Mouse (Mus musculus) testis, adult 2 months (tissue): ENCODE measurements around the gene Sirt5. TPM values are rescaled to one million over a fixed set of nuclear protein-coding genes. Genes with fewer than 3 reads are reported as not detected.

Experiments
- H3K27ac ChIP-seq: fragments of 200-500 bp; 2 replicates; pipeline ENCODE4 v1.5.1; 2012; ENCODE audit warnings: low read depth, low read length; ENCODE audit not compliant: control insufficient read depth, insufficient read depth
- H3K27me3 ChIP-seq: fragments of 200-500 bp; 2 replicates; pipeline ENCODE4 v1.6.1; 2012; ENCODE audit warnings: mild to moderate bottlenecking, low read length, moderate library complexity; ENCODE audit not compliant: control insufficient read depth, insufficient read depth
- H3K36me3 ChIP-seq: fragments of 200-500 bp; 2 replicates; pipeline ENCODE4 v1.6.1; 2012; ENCODE audit warnings: mild to moderate bottlenecking, low read length; ENCODE audit not compliant: control insufficient read depth, insufficient read depth
- H3K4me1 ChIP-seq: fragments of 200-500 bp; 2 replicates; pipeline ENCODE4 v1.6.1; 2012; ENCODE audit warnings: low read length; ENCODE audit not compliant: control insufficient read depth, insufficient read depth
- H3K4me3 ChIP-seq: fragments of 200-500 bp; 2 replicates; pipeline ENCODE4 v1.5.1; 2012; ENCODE audit warnings: low read depth, mild to moderate bottlenecking, low read length, moderate library complexity, mixed read lengths; ENCODE audit not compliant: control insufficient read depth
- CTCF ChIP-seq: fragments of 200-500 bp; IDR thresholded peaks from 2 replicates; pipeline ENCODE4 v1.5.1; 2012; ENCODE audit warnings: low read depth, mild to moderate bottlenecking, inconsistent platforms, low read length, moderate library complexity; ENCODE audit not compliant: control insufficient read depth, insufficient read depth, insufficient replicate concordance
- POLR2A ChIP-seq: fragments of 200-500 bp; IDR thresholded peaks from 2 replicates; pipeline ENCODE4 v1.6.1; 2012; ENCODE audit warnings: low read depth, mild to moderate bottlenecking, inconsistent platforms, low read length, moderate library complexity; ENCODE audit not compliant: control insufficient read depth
- polyA plus RNA-seq: library from polyadenylated mRNA; depleted of rRNA; stranded (reverse); fragments of >200 nt; gene quantifications from 2 replicates; pipeline ENCODE4 v1.2.3, GENCODE M21; 2012

Gene Sirt5
- polyA plus RNA-seq, 1 experiment, result 5.2 TPM

GRCm38 (mm10) chr13:43374918-43375432 is 9.7 kb downstream of the Sirt5 start:
- TF ChIP-seq POLR2A, result no peak
- TF ChIP-seq CTCF, result no peak

GRCm38 (mm10) chr13:43379989-43380388 is 14.7 kb downstream of the Sirt5 start:
- Histone ChIP-seq H3K4me3 (no peak overlapping the region), H3K4me1 (no peaks in the 10 kb centered on the region), H3K27me3 (no peaks in the 10 kb centered on the region), H3K27ac (no peak overlapping the region), H3K36me3 (no peaks in the 10 kb centered on the region)
- TF ChIP-seq CTCF, result no peak
- no peak for TF ChIP-seq POLR2A

More at GRCm38 (mm10) chr13:43374918-43375432, 9.7 kb downstream of the Sirt5 start:
- Histone ChIP-seq H3K27me3 (no peaks in the 10 kb centered on the region), H3K27ac (no peak overlapping the region), H3K36me3 (no peaks in the 10 kb centered on the region), H3K4me1 (no peaks in the 10 kb centered on the region), H3K4me3 (no peak overlapping the region)

GRCm38 (mm10) chr13:43385321-43385720 is 20.0 kb downstream of the Sirt5 start:
- no peaks in the 10 kb centered on the region for H3K4me1 ChIP-seq
- TF ChIP-seq CTCF (no peak), POLR2A (no peak)

DNA sequence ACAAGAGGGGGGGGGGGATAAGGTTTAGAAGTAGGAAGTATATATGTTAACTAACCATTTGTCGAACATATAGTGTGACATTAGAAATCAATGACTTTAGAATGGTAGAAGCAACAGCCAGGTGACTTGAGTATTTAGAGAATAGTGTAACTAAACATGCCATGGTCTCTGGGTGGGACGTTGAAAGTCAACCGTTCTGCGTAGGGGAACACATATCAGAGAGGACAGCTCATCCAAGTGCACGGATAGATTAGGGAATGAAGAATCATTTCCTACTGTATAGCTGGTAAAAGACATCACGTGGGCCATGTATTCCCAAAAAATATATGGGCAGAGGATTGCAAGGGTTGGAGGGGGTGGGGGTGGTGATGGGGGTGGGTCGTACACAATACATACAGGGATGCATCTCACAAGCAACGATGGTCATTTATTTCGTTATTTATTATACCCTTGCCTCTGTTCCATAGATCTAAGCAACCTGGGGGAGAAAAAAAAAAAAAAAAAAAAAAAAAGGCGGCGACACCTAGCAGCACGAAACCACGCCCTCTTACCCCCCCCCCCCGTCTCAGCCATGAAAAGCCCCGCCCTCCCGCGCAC is 32.5 kb downstream of the Sirt5 start:
- TF ChIP-seq POLR2A (no peak), CTCF (no peak)
- Histone ChIP-seq H3K27me3 (no peaks in the 10 kb centered on the region), H3K4me1 (peaks cover 6% of the 10 kb centered on the region), H3K27ac (no peak overlapping the region), H3K36me3 (no peaks in the 10 kb centered on the region; the same call in 1 of the 2 replicates), H3K4me3 (peak overlapping the region; percentile 96; the same call in 1 of the 2 replicates)

More at GRCm38 (mm10) chr13:43385321-43385720, 20.0 kb downstream of the Sirt5 start:
- Histone ChIP-seq H3K4me3 (no peak overlapping the region), H3K27me3 (no peaks in the 10 kb centered on the region), H3K36me3 (no peaks in the 10 kb centered on the region), H3K27ac (no peak overlapping the region)

DNA sequence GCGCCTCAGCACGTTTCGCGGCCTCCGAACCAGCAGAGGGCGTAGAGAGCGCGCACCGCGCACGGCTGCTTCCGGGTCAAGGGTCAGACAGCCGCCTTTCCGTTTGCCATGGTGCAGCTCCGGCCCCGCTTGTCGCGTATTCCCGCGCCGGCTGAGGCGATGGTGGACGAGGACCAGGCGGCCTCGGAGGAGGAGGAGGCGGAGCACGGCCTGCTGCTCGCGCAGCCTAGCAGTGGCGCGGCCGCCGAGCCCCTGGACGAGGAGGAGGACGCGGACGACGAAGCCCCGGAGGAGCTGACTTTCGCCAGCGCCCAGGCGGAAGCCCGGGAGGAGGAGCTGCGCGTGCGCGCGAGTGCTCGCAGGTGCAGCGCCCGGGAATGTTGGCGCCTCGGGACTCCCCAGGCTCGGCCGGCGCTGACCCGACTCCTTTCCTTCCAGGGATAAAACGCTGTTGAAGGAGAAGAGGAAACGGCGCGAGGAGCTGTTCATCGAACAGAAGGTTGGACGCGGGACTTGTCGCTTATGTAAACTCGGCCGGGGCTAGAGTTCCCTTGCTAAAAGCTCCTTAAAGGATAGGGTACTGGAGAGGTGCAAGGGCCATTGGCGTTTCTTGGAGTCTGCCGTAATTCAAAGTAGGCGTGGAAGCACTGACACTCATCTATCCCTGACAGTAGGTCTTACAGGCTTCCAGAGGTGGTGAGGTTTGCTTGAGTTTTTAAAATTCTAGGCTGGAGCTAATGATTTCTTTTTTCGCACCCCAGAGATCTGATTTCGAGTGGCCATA is 33.2 kb downstream of the Sirt5 start, which contains the start of gene Nol7:
Gene Nol7, plus strand, starts transcription at position 94 of the 784 bp plus-strand sequence.
- Histone ChIP-seq H3K4me3 (peak within 1 kb of the TSS; percentile 96), H3K27ac (peak within 1 kb of the TSS; percentile 98), H3K27me3 (no peaks in the 10 kb centered on the region), H3K36me3 (no peaks in the 10 kb centered on the region; the same call in 1 of the 2 replicates), H3K4me1 (peaks cover 6% of the 10 kb centered on the region)
- TF ChIP-seq POLR2A, result peak; percentile 88
- TF ChIP-seq CTCF, result peak; percentile 68; the same call in 1 of the 2 replicates

DNA sequence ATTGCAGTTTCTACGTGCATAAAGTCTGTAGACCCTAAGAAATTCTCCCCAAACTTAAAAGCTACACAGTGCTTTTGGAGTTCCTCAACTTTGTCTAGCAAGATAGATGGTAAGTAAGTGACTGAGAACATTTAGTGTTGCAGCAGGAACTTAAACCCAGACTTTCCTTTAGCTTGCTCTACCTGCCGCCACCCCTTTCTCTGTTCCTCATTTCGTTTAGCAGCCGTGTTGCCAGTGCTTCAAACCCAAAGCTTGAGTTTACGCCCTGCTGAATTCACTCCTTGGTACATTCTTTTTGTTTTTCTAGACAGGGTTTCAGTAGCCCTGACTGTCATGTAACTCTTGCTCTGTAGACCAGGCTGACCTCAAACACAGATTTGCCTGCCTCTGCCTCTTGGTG is 34.3 kb downstream of the Sirt5 start:
- Histone ChIP-seq H3K27ac (no peak overlapping the region), H3K4me3 (no peak overlapping the region), H3K4me1 (peaks cover 6% of the 10 kb centered on the region), H3K27me3 (no peaks in the 10 kb centered on the region), H3K36me3 (no peaks in the 10 kb centered on the region; the same call in 1 of the 2 replicates)
- TF ChIP-seq POLR2A, result no peak
- TF ChIP-seq CTCF, result no peak

DNA sequence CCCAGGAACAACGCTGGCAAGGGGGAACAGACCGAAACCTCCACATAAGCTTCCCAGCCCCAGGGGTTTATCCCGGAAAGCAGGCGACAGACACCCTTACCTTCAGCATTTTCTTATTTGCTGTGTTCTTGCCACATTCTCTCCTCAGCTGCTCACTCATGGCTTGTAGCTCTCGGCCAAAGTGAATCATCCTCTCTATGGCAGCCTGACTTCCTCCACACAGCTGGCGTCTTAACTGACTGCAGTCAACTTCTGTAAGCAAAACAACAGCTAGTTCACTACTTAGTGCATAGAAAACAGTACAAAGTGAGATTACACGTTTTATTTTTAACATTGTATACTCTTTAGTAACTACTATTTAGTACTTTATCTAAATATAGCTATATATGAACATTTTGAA is 47.0 kb downstream of the Sirt5 start:
- TF ChIP-seq CTCF (no peak), POLR2A (no peak)
- Histone ChIP-seq H3K27ac (no peak overlapping the region), H3K27me3 (no peaks in the 10 kb centered on the region), H3K36me3 (peaks cover 4% of the 10 kb centered on the region), H3K4me3 (no peak overlapping the region), H3K4me1 (no peaks in the 10 kb centered on the region)
